Mouse (Mus musculus) left cerebral cortex, postnatal 10 days (tissue): ENCODE data around the gene Ube2f. TPM values are rescaled to one million over a fixed set of nuclear protein-coding genes. Genes with fewer than 3 reads are reported as not detected.

Source experiments
- DNase-seq, 2 experiments: peaks; one replicate each; pipeline ENCODE4 v3.0.0; 2021 to 2022; ENCODE audit warnings: low spot score in 2 of 2, mixed read lengths in 1 of 2; ENCODE audit errors: extremely low spot score in 1 of 2
- intact Hi-C: fragments of 180-260 bp; cut with DNase I; formaldehyde crosslinking; loops from one replicate; pipeline ENCODE4 v1.15.1; 2025
- total RNA-seq, 2 experiments: library from RNA; stranded (reverse); gene quantifications; 2 replicates each; pipeline ENCODE4 v1.2.3; 2021

The Ube2f gene
- total RNA-seq, 2 experiments from 2014 or later: 47.5 to 50.0 TPM

DNA sequence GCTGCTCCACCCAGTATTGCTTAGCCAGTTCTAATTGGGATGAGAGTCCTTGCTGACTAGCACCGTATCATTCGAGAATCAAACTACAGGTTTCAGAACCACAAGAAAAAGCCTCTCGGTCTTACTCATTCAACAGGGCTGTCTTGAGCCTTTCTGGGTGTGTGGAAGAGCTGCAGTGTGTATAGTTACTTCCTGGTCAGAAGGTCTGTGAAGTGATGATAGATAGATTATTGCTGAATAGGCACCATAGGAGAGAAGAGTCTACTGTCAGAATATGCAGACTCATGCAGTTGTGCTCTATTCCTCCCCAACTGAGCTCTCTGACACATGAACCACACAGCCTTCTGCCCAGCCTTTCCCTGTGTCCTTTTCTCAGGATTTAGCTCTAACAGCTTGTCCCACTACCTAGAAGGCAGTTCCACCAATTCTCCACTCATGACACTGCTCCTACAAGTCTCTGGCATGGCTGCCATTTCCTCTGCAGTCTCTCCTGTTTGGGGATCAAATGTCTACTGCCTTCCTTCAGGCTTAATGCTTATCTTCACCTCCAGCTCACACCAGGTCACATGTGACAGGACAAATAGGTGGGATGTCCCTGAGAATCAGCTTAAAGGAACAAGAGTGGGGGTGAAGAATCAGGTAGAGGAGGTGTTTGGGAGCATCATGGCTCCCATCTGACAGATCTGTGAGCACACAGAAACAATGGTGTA is 28.5 kb downstream of the Ube2f start:
- DNase-seq: no peak
- intact Hi-C loops: no loop called here

DNA sequence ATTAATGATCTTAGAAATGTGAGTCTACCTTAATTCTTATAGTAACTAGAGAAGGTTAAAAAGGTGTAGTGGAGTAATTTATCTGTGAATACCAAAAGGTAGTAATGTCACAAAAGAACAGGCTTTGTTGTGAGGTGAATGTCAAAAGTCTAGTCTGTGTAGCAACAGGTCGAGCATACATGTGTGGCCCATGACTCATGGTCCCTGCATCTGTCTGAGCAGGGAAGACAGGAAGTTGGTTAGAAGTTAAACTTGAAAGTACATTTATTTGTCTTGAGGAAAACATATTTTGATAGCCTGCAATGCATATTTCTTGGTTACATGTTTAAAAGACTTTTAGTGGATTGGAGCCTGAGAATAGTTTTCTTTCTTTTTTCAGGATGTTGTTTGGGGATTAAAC is 29.0 kb downstream of the Ube2f start:
- DNase-seq: no peak
- intact Hi-C loops: no loop called here

DNA sequence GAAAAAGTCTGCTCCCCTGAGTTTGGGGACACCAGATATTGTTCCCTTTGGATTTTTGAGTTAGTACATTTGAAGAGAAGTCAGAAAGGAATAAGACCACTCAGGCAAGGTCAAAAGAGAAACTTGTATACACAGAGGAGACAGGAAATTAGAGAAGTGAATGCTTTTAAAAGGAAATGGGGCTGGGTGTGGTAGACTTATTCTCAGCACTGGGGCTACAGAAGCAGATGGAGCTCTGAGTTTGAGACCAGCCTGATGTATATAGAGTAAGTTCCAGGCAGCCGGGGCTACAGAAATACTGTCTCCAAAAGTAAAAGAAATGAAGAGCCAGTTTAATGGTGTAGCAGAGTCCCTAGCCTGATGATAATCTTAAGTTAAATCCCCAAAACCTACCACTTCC is 32.5 kb downstream of the Ube2f start:
- intact Hi-C loops: no loop called here
- DNase-seq: no peak

DNA sequence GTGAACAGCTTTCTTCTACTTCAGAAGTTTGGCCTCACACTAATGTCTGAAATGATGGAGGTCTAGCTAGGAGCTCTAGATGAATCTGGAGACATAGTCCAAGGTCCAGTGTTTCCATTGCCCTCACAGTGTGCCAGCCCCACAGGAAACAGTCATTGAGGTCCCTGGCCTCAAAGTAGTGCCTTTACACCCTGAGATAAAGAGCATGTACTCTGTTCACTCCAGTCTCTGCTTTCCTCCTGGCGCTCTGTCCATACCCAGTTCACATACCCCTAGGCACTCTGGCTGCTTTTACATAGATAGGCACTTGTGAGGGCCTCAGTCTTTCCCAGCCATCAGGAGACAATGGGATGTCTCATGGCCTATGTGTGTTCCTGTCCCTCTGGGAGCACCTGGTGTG is 39.3 kb downstream of the Ube2f start:
- no peak for DNase-seq
- intact Hi-C loops: no loop called here

DNA sequence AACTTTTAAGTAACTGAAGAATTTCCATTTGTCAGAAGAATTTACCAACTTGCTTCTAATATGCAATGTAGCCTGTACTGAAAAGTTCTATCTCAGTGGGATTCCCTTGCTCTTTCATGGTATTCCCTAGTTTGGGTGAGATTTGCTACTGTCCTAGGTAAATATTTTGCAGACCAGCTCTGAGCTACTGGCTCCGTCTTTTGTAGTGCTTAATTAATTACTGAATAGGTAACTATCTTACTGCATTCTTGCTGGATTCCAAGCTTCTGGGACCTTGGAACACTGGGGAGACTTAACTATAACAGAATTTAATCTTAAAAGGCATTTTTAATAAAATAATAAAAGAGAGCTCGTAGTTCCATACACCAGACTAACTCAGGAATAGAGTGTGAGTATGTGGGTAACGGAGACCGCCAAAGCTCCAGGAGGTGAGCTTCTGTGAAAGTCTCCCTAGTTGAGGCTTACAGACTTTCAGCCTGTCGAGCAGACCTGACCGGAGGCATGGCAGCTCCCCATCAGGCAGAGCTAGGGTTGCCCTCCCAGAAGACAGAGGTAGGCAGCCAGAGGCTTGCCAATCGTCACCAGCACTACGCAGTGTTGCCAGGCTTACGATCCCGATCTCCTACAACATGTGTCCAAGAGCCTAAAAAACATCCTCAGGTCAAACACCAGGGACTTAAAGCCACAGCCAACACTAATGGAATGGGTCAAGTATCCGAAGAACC is 42.2 kb downstream of the Ube2f start:
- intact Hi-C loops: no loop called here
- no peak for DNase-seq

DNA sequence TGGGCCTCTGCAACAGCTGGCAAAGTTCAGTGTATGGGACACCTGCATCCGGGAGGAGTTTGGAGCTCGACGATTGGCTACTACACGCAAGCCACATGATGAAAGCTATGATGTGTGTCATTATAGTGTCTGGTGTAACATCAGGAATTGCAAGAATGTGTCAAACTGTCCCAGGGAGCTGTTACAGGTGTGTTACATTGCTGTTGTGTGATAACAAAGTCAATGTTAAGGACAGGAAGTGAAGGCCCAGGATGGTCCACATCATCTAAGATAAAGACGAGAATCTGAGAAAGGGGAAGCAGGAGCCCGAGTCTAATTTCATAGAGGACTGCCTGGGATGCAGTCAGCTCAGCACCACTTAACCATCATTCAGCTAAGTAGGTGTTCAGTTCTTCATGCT is 45.4 kb downstream of the Ube2f start:
- no peak for DNase-seq
- intact Hi-C loops: no loop called here

DNA sequence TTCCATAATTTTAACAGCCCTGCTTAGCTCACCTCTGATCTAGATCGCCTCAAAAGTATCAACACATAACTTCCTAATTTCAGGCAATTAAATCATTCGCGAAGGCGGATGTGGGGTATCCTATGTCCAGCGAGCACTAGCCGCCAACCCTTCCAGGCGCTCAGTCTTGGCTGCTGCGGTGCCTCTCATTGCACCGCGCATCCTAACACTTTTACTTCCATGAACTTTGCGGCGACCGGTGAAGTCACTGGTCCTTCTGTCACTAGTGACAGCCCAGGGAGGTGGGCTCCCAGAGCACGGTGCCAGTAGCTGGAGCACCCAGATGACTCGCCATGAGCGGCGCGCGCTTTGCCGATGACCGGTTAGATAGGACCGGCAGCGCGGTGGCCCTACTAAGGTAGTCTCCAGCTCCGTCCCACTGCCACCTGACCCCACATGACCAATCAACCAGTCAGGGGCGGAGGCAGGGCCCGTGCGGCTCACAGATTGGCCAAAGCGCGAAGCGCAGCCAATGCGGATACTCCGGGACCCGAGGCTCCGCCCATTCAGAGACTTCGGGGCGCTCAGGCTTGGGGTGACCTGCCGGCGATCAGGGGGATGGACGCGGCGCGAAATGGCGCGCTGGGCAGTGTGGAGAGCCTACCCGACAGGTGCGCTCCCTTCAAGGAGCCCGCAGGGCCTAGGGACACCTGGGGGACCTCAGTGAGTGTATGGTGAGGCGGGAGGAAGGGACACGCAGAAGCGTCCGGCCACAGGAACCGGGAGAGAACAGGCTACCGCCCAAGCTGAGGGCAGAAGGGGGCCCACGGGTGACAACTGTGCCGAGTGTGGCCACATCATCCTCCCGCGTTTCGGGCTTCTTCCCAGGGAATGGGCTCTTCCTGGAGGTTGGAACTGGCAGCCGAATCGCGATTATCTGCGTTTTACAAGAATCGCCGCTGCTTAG is 48.0 kb downstream of the Ube2f start, which contains the start of gene Scly:
Gene Scly, plus strand, starts transcription at position 540 of the 946 bp plus-strand sequence.
- intact Hi-C loops: no loop called here
- DNase-seq: peak; percentile 94 to 96

DNA sequence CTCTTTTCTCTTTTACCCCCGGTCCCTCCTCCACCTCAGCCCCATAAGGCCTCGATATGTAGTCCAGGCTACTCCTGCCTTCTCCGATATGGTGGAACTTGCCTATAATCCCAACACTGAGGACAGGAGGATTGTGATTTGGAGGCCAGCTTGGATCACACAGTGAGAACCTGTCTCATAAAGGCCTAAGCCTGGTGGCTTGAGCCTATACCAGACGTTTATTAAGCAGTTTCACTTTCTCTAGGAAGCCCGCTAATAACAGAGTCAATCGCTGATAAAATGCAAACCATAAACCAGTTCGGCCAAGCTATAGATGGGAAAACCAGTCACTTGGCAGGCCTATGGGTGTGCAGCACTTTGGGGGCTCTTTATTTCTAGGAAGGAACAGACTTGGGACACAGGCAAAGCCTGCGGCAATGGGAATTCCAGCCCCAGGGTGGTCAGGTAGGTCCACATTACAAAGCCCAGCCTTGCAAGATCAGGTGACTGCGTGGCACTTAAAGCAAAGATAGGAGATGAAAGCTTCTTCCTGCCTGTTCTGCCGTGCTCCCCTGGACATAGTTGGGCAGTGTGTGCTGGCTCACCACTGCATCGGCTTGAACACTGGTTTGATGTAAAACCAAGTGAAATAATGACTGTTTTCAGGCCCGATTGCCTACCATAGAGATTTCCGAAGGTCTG is 49.1 kb downstream of the Ube2f start:
- intact Hi-C loops: no loop called here
- DNase-seq: no peak

DNA sequence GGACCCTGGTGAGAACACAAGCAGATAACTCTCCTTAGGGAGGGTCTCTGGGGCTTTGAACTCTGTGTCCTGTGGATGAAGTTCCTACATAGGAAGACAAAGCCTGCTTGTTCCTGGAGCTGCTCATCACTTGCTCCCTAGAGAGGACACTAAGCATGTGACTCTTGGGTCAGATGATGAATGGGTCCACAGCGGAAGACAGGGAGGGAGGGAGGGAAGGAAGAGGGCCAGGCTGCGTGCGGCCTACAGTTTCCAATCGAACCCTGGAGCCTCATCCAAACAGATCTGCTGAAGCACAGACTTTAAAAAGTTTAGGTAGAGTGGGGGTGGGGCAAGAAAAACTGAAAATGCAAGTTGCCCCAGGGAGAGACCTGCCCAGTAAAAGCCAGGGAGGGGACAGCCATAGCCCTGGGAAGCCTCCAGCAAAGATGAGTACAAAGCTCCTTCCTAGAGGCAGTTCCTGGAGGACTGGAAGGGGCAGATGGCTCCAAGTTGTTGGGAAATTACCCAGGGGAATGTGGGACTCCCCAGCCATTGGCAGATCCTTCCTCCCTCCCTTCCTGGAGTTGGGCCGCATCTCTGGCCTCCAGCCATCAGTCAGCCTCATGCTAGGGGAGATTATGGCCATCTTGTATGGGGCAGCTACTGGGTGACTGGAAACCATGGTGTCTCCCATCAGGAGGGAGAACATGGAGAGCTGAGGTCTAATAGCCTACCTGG is 49.8 kb downstream of the Ube2f start:
- no peak for DNase-seq
- intact Hi-C loops: no loop called here

DNA sequence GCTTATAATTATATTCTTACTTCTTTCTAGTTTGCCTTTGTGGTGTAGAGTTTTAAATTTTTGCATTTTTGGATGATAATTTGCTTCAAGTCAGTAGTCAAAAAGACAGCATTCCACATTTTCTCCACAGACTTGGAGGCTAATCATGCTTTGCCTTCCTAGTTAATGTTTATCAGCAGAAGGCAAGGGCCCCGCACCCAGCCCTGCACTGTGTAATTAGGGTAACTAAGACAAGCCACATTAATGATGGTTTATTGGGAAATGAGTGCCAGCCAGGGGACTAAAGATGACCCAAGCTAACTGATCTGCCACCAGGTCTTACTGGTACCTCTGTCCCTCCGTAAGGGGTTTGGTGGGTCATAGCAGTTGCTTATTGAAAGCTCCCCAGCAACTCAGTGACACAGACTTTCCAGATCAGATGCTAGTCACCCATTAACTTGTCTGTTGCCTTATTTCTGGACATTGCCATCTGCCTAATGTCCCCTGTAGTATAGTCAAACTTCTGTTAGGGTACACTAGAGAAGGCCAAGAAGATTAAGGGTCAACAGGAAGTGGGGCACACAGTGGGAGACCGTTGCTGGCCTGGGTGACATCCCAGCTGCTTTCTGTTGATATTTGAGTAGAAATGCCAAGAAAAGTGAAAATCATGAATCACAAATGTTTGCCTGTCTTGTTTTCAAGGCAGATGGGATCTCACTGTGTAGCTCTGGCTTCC is 51.3 kb downstream of the Ube2f start:
- DNase-seq: no peak
- intact Hi-C loops: no loop called here

DNA sequence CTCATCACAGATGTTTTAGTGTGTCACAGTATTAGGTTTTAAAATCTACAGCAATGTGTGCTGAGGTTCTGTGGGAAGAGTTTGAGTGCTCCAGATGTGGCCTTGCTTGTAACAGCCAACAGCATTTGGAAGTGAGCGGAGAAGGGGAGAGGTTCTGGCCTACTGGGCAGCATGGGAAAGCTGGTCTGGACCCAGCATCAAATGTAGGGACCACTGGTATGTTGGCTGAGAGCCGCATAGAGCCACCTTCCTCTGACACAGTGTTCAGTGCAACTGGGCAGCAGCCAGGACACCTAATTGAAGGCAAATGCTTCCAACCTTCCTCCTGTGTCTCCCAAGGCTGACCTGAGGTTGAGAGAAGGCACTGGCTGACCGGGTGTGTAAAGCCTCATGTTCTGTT is 51.9 kb downstream of the Ube2f start:
- DNase-seq: no peak
- intact Hi-C loops: no loop called here

DNA sequence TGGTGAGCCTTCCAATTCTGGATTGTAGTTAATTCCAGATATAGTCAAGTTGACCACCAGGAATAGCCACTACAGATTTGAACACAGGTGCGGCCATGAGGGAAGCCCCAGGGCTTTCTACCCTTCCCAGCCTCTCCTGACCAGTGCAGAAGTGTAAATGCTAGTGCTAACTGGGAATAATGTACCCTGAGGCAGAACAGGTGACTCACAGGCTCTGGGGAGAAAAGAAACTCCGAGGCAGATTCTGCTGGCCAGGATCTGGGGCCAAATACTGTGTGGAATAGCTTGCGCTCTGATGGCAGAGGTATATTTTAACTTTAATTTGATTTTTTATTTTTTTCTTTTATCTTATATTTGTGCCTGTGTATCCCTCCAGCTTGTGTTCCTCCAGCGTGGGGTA is 54.5 kb downstream of the Ube2f start:
- intact Hi-C loops: no loop called here

DNA sequence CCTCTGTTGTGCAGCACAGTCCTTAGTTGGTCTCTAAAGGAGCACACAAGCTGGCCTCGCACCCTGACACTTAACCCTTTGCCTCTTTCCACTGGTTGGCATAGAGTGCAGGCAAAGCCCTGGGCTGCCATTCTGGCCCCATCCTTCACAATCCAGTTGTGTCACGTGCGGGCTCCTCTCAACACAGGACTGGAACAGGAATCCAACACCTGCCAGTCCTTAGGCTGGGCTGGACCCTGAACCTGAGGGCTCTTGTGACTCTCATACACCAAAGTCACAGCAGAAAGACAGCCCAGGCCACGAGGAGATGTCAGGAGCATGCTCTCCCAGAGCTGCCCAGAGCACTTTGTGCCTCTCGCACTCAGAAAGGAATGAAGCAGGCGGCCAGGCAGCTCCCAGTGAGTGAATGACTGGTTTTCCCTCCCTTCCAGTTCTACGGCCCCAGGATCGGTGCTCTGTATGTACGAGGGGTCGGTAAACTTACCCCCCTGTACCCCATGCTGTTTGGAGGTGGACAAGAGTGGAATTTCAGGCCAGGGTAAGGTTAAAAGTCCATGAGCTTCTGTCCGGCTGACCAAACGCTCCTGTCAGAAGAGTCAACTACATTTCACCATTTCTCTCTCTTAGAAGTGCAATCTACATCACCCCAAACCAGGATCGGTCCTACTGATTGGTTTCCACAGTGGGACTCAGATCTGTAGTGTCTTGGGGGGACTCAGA is 59.4 kb downstream of the Ube2f start:
- intact Hi-C loops: no loop called here
- no peak for DNase-seq

More for the DNA sequence above, 54.5 kb downstream of the Ube2f start:
- no peak for DNase-seq

DNA sequence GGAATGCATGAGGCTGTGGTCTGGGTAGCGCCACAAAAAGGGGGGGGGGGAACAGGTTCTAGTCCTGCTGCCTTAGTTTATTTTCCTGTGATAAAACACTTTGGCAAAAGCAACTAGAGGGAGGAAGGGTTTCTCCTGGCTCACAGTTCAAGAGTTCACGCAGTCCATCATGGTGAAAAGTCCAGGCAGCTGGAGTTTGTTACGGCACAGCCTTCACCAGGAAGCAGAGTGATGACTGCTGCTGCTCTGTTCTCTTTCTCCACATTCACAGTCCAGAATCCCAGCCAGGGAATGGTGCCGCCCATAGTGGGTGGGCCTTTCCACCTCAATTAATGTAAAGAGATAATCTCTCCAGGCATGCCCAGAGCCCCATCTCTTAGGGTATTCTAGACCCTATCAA is 62.2 kb downstream of the Ube2f start:
- intact Hi-C loops: no loop called here
- no peak for DNase-seq

DNA sequence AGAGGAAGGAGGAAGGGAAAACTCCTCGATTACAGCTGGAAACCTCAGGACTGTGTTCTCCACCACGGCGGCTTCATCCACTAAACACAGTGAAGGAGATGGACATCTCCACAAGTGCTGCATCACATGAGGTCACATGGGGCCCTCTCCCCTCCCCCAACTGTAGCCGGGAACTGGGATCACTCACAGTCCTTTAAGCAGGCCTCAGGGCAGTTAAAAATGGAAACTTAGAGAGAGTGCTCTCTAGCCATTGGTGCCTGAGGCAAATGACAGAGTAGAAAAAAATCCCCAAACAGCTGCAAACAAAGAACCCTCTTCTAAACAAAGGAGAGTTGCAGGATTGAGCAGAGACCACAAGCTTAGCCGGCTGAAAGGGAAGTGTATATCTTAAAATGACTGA is 63.1 kb downstream of the Ube2f start:
- intact Hi-C loops: no loop called here
- no peak for DNase-seq

DNA sequence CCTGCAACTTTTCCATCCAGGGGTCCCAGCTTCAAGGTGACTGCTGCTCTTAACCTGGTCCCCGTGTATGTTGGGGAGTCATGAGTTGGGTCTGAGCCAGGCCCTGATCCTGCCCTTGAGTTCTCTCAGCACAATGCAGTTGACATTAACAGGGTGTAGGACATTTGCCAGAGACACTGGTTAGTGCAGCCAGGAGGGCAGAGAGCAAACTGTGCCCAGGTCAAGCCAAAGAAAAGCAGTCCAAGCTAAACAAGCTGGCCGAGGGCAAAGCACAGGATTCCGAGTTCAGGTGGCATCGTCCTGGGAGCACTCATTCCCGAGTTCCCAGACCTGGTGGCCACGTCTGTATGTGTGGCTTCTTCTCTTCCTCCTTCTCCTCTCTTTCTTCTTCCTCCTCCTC is 67.6 kb downstream of the Ube2f start:
- intact Hi-C loops: no loop called here
- DNase-seq: no peak

DNA sequence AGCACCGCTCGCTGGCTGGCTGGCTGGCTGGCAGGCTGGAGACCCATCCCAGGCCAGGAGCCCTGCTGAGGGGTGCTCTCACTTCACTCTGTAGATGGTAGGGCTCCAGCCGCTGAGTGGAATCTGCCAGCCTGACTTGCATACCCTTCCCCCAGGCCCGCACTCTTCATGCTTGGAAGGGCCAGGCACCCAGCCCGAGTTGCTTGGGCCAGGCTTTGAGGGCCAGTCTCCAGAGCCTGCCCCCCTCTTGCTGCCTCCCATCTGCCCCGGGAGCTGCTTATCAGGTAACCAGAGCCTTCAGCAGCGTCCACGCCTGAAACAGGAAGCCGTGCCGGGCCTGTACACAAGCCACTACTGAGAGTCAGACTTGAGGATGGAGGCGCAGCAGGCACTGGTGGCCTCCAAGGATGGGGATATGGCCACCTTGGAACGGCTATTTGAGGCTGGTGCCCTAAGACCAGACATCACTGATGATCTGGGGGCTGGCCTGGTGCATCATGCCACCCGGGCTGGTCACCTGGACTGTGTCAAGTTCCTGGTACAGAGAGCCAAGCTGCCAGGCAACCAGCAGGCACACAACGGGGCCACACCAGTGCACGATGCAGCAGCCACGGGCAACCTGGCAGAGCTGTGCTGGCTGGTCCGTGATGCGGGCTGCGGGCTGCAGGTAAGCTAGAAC is 71.8 kb downstream of the Ube2f start, which contains the start of gene Espnl:
Gene Espnl, plus strand, starts transcription at position 316 of the 679 bp plus-strand sequence.
- DNase-seq: no peak
- intact Hi-C loops: no loop called here
